Mouse (Mus musculus) forebrain, embryonic 12.5 days (tissue): ENCODE measurements at regions not wholly inside any gene's neighbourhood (a gene's known extent, or its start where the extent isn't known, plus 50 kb on each side); places are given as distances from the start of the nearest gene placed in this dataset.

Experiments used
- ATAC-seq: fragments of 200-750 bp; cut with Nextera tagmentation; 2 replicates; pipeline ENCODE4 v1.8.0; 2017; ENCODE audit warnings: moderate TSS enrichment; ENCODE audit not compliant: low FRiP score
- H3K27ac ChIP-seq: fragments of 300-500 bp; sonication (generic); 2 replicates; pipeline ENCODE4 v1.5.1; 2016; ENCODE audit warnings: mild to moderate bottlenecking
- H3K27me3 ChIP-seq: fragments of 300-500 bp; sonication (generic); 2 replicates; pipeline ENCODE4 v1.6.1; 2016; ENCODE audit warnings: mild to moderate bottlenecking
- H3K36me3 ChIP-seq: fragments of 300-500 bp; sonication (generic); replicated peaks from 2 replicates; pipeline ENCODE4 v1.6.1; 2016; ENCODE audit warnings: mild to moderate bottlenecking
- H3K4me1 ChIP-seq: fragments of 300-500 bp; sonication (generic); 2 replicates; pipeline ENCODE4 v1.6.1; 2016
- H3K4me2 ChIP-seq: fragments of 300-500 bp; sonication (generic); 2 replicates; pipeline ENCODE4 v1.6.1; 2016; ENCODE audit warnings: mild to moderate bottlenecking, moderate library complexity
- H3K4me3 ChIP-seq: fragments of 300-500 bp; sonication (generic); replicated peaks from 2 replicates; pipeline ENCODE4 v1.5.1; 2016; ENCODE audit warnings: mild to moderate bottlenecking
- H3K9ac ChIP-seq: fragments of 300-500 bp; sonication (generic); 2 replicates; pipeline ENCODE4 v1.6.1; 2016; ENCODE audit warnings: mild to moderate bottlenecking
- H3K9me3 ChIP-seq: fragments of 300-500 bp; sonication (generic); 2 replicates; pipeline ENCODE4 v1.6.1; 2016
- WGBS: fragments of 180-500 bp; shearing (Covaris S2); methylation state at CpG from one replicate; pipeline ENCODE4 v1.1.7; 2016; 5-methylcytosine and 5-hydroxymethylcytosine counted together

- Histone ChIP-seq H3K9ac (no peak overlapping the region), H3K27me3 (peaks cover 47% of the 10 kb centered on the region), H3K4me2 (no peak overlapping the region), H3K4me3 (no peak overlapping the region), H3K27ac (no peak overlapping the region), H3K36me3 (no peaks in the 10 kb centered on the region), H3K9me3 (no peaks in the 10 kb centered on the region), H3K4me1 (peaks cover 14% of the 10 kb centered on the region)
- WGBS, result 57% methylated on average over 4 of the region's 4 CpGs
- no peak for ATAC-seq
Observed at GRCm38 (mm10) chr1:75656592-75656991, 110.5 kb downstream of the Slc4a3 start.

- 86% methylated on average over 7 of the region's 7 CpGs for WGBS
- ATAC-seq, result no peak
- Histone ChIP-seq H3K27ac (no peak overlapping the region), H3K9me3 (no peaks in the 10 kb centered on the region), H3K36me3 (no peaks in the 10 kb centered on the region), H3K4me2 (no peak overlapping the region), H3K4me3 (no peak overlapping the region), H3K9ac (no peak overlapping the region), H3K4me1 (peaks cover 15% of the 10 kb centered on the region), H3K27me3 (peaks cover 68% of the 10 kb centered on the region)
Observed at GRCm38 (mm10) chr1:75660336-75661100, 114.5 kb downstream of the Slc4a3 start.

GRCm38 (mm10) chr1:75662141-75662990 lies 116.3 kb downstream of the Slc4a3 start:
- Histone ChIP-seq H3K4me3 (no peak overlapping the region), H3K27me3 (peaks cover 61% of the 10 kb centered on the region), H3K9me3 (peaks cover 7% of the 10 kb centered on the region), H3K9ac (no peak overlapping the region), H3K4me2 (peak overlapping the region; percentile 30), H3K4me1 (peaks cover 16% of the 10 kb centered on the region), H3K36me3 (no peaks in the 10 kb centered on the region), H3K27ac (no peak overlapping the region)
- no peak for ATAC-seq
- WGBS, result 12% methylated on average over 17 of the region's 17 CpGs

- no peak overlapping the region for H3K4me2 ChIP-seq
- no peak overlapping the region for H3K4me3 ChIP-seq
- no peaks in the 10 kb centered on the region for H3K36me3 ChIP-seq
- peaks cover 18% of the 10 kb centered on the region for H3K4me1 ChIP-seq
- ATAC-seq, result peak; percentile 83; the same call in 1 of the 2 replicates
- no peak overlapping the region for H3K27ac ChIP-seq
- WGBS, result 3% methylated on average over 6 of the region's 6 CpGs
- peaks cover 7% of the 10 kb centered on the region for H3K9me3 ChIP-seq
- H3K27me3 ChIP-seq, result peaks cover 81% of the 10 kb centered on the region
- no peak overlapping the region for H3K9ac ChIP-seq
Observed at GRCm38 (mm10) chr1:75667736-75668269, 121.7 kb downstream of the Slc4a3 start.

GRCm38 (mm10) chr1:75676295-75676694 lies 130.2 kb downstream of the Slc4a3 start:
- H3K27me3 ChIP-seq, result peaks cover 52% of the 10 kb centered on the region
- no peak overlapping the region for H3K4me2 ChIP-seq
- no peak overlapping the region for H3K9ac ChIP-seq
- no peak for ATAC-seq
- H3K27ac ChIP-seq, result no peak overlapping the region
- H3K36me3 ChIP-seq, result no peaks in the 10 kb centered on the region
- H3K9me3 ChIP-seq, result no peaks in the 10 kb centered on the region
- 90% methylated on average over 4 of the region's 4 CpGs for WGBS
- H3K4me1 ChIP-seq, result peaks cover 24% of the 10 kb centered on the region
- H3K4me3 ChIP-seq, result no peak overlapping the region

- H3K9me3 ChIP-seq, result peaks cover 7% of the 10 kb centered on the region
- ATAC-seq, result no peak
Observed at GRCm38 (mm10) chr1:75677695-75678094, 131.6 kb downstream of the Slc4a3 start.

GRCm38 (mm10) chr1:75678279-75678678 lies 132.2 kb downstream of the Slc4a3 start:
- ATAC-seq, result no peak
- H3K27me3 ChIP-seq, result peaks cover 34% of the 10 kb centered on the region
- 22% methylated on average over 4 of the region's 4 CpGs for WGBS
- H3K9ac ChIP-seq, result no peak overlapping the region
- no peaks in the 10 kb centered on the region for H3K36me3 ChIP-seq
- no peak overlapping the region for H3K4me2 ChIP-seq
- no peak overlapping the region for H3K27ac ChIP-seq
- no peak overlapping the region for H3K4me3 ChIP-seq
- H3K4me1 ChIP-seq, result peaks cover 24% of the 10 kb centered on the region
- H3K9me3 ChIP-seq, result peaks cover 7% of the 10 kb centered on the region

More at GRCm38 (mm10) chr1:75677695-75678094, 131.6 kb downstream of the Slc4a3 start:
- H3K4me1 ChIP-seq, result peaks cover 24% of the 10 kb centered on the region
- no peaks in the 10 kb centered on the region for H3K36me3 ChIP-seq
- H3K9ac ChIP-seq, result no peak overlapping the region
- H3K27ac ChIP-seq, result no peak overlapping the region
- H3K4me2 ChIP-seq, result no peak overlapping the region
- H3K4me3 ChIP-seq, result no peak overlapping the region
- peaks cover 39% of the 10 kb centered on the region for H3K27me3 ChIP-seq
- WGBS, result 84% methylated on average over 5 of the region's 5 CpGs

- H3K4me3 ChIP-seq, result no peak overlapping the region
- H3K9me3 ChIP-seq, result peaks cover 7% of the 10 kb centered on the region
- H3K36me3 ChIP-seq, result no peaks in the 10 kb centered on the region
- H3K4me1 ChIP-seq, result peaks cover 24% of the 10 kb centered on the region
- H3K9ac ChIP-seq, result no peak overlapping the region
- peak; percentile 46; the same call in 1 of the 2 replicates for ATAC-seq
- H3K4me2 ChIP-seq, result no peak overlapping the region
- H3K27me3 ChIP-seq, result peaks cover 23% of the 10 kb centered on the region; the same call in 1 of the 2 replicates
- 20% methylated on average over 10 of the region's 10 CpGs for WGBS
- no peak overlapping the region for H3K27ac ChIP-seq
Observed at GRCm38 (mm10) chr1:75680366-75680765, 134.3 kb downstream of the Slc4a3 start.

GRCm38 (mm10) chr1:75681913-75682312 lies 135.8 kb downstream of the Slc4a3 start:
- Histone ChIP-seq H3K9me3 (peaks cover 7% of the 10 kb centered on the region), H3K4me2 (no peak overlapping the region), H3K27me3 (peaks cover 20% of the 10 kb centered on the region; the same call in 1 of the 2 replicates), H3K27ac (no peak overlapping the region), H3K4me3 (no peak overlapping the region), H3K36me3 (no peaks in the 10 kb centered on the region), H3K9ac (no peak overlapping the region), H3K4me1 (peaks cover 24% of the 10 kb centered on the region)
- no peak for ATAC-seq
- 98% methylated on average over 5 of the region's 5 CpGs for WGBS

- no peak overlapping the region for H3K4me2 ChIP-seq
- no peaks in the 10 kb centered on the region for H3K9me3 ChIP-seq
- H3K9ac ChIP-seq, result no peak overlapping the region
- H3K27me3 ChIP-seq, result peaks cover 20% of the 10 kb centered on the region
- ATAC-seq, result peak; percentile 80
- H3K4me3 ChIP-seq, result no peak overlapping the region
- peak overlapping the region; percentile 36; the same call in 1 of the 2 replicates for H3K27ac ChIP-seq
- 58% methylated on average over 1 of the region's 1 CpGs for WGBS
- H3K36me3 ChIP-seq, result no peaks in the 10 kb centered on the region
- peaks cover 10% of the 10 kb centered on the region; the same call in 1 of the 2 replicates for H3K4me1 ChIP-seq
Observed at GRCm38 (mm10) chr1:75692781-75693180, 146.7 kb downstream of the Slc4a3 start.

GRCm38 (mm10) chr1:75693231-75693914 lies 147.3 kb downstream of the Slc4a3 start:
- WGBS, result 35% methylated on average over 12 of the region's 12 CpGs
- peaks cover 24% of the 10 kb centered on the region for H3K27me3 ChIP-seq
- H3K4me3 ChIP-seq, result no peak overlapping the region
- peak; percentile 91 for ATAC-seq
- H3K36me3 ChIP-seq, result no peaks in the 10 kb centered on the region
- H3K4me1 ChIP-seq, result peaks cover 10% of the 10 kb centered on the region; the same call in 1 of the 2 replicates
- H3K27ac ChIP-seq, result peak overlapping the region; percentile 36; the same call in 1 of the 2 replicates
- H3K9ac ChIP-seq, result no peak overlapping the region
- H3K9me3 ChIP-seq, result no peaks in the 10 kb centered on the region
- H3K4me2 ChIP-seq, result no peak overlapping the region
